Mouse (Mus musculus) brain, embryonic 18.5 days (tissue): ENCODE data around the gene Tbcel.

Experiments
- DNase-seq: peaks from one replicate; pipeline ENCODE4 v3.0.0-alpha.2; 2012; ENCODE audit warnings: low read depth, low spot score

Tbcel gene

GRCm38 (mm10) chr9:42442100-42442499, 65.5 kb downstream of the Tbcel start:
- DNase-seq = no peak

GRCm38 (mm10) chr9:42441234-42441633, 66.4 kb downstream of the Tbcel start:
- DNase-seq = no peak

DNA sequence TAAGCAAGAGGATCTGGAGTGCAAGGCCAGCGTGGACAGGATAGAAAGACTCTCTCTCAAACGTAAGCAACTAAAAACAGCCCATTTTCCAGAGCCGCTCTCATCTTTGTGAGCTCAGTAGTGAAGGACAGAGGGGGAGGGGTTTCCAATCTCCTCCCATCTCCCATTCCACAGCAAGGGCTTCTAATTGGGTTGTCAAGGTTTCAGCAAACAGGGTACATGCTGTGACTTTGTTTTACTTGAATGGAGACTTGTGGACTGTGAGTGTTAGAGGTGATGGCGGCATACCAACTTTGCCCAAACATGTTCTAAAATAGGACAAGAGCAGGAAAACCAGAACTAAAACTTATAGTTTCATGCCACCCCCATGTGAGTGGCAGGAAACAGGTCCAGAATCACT, 68.2 kb downstream of the Tbcel start:
- DNase-seq = peak; percentile 6

GRCm38 (mm10) chr9:42432155-42432554, 75.5 kb downstream of the Tbcel start:
- DNase-seq = no peak

DNA sequence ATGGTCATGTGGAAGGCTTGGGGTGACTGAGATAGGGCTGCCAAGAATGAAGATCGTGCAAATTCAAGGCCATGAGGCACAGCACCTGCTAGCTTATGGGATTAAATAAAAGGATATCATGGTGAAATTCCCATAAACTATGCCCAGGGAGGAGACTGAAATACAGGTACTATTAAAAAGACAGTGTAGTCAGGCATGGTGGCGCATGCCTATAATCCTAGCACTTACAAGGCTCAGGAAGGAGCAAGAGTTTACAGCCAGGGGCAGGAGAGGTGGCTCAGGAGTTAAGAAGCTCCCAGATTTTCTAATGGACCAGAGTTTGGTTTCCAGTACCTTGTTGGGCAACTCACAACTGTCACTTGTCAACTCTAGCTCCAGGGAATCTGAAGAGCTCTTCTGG, 76.0 kb downstream of the Tbcel start:
- no peak for DNase-seq

DNA sequence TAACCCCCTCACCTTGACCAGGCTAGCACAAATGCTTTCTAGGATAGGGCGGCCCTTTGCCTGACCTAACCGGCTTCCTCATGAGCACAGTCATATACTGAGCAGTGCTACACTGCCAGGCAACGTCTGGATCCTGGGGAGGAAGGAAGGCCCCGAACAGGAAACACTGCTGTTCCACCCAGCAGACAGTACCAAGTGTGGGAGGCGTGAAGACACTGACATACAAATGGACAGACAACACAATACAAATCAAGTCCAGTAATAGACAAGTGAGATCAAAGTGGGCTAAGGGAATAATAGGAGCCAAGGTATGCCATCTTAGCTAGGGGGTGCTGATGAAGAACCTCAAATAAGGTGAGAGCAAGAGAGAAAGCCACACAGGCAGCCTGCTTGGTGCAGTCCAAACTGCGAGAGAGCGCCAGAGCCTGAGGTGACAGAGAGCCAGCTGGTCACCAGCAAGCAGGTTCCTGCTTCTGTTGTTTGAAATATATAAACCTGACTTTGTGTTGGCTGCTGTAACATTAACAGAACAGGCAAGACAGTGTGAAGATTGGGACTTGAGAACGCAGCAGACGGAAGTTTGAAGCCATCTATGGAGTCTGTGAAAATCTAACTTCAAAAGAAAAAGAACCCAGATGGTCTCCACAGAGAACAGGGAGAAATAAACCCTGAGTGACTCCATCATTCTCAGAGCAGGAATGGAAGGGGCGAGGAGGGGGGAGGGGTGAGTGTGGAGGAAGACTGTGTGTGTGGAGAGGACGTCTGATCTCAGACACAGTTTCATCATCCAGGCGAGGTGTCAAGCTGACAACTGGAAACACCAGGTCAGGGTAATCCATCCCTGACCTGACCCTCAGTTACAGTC, 79.3 kb downstream of the Tbcel start:
- no peak for DNase-seq

GRCm38 (mm10) chr9:42426661-42427358, 80.8 kb downstream of the Tbcel start:
- no peak for DNase-seq

- no peak for DNase-seq
Observed at GRCm38 (mm10) chr9:42423649-42424048, 84.0 kb downstream of the Tbcel start.

DNA sequence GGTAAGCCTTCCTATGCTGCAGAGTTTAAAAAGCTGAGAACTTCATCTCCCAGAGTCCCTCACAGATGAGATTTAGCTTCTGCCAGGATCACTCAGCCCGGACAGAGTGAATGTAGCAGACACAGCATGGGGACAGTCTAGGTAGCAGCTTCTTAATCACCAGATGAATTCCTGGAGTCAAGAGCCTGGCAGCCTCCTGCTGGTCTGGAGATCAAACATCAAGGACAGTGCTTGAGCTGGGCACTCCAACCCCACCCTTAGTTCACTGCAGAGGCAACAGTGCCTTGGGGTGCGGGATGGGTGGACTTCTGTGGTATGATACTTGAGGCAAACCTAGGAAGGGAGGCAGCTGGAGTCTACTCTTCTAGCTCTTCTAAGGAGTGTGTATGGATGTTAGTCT, 87.9 kb downstream of the Tbcel start:
- DNase-seq = no peak

DNA sequence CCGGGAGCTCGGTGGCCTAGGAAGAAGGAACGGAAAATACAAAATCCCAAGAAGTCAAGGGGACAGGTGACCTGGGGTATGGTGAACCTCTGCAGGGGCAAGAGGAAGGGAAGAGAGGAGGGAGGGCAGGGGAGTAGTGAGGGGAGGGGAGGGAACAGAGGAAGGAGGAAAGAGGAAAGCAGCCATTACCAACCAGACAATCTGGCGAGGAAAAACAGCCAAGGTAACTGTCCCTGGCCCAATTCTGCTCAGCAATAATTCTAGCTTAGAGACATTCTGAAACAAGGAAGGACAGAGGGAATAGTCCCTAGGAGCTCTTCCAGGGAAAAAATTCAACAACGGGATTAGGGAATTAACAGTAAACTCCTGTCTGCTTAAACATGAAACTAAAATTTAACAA, 88.8 kb downstream of the Tbcel start:
- no peak for DNase-seq

- no peak for DNase-seq
Observed at GRCm38 (mm10) chr9:42417352-42417952, 90.2 kb downstream of the Tbcel start.

DNA sequence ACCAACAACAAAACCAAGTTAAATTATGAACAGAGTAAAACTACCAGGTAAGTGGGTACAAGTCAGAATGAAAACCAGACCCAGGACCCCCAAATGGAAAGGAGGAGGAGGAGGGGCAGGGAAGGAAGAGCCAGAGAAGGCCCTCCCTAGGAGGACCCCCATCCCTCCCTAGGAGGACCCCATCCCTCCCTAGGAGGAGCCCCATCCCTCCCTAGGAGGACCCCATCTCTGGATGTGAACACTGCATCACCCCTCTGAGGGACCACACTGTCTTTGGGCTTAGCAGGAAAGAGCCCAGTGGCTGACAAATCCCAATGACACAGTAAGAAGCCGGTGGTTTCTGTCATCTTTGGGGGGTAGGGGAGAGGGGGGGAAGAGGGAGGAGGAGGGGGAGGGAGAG, 92.4 kb downstream of the Tbcel start:
- no peak for DNase-seq

DNA sequence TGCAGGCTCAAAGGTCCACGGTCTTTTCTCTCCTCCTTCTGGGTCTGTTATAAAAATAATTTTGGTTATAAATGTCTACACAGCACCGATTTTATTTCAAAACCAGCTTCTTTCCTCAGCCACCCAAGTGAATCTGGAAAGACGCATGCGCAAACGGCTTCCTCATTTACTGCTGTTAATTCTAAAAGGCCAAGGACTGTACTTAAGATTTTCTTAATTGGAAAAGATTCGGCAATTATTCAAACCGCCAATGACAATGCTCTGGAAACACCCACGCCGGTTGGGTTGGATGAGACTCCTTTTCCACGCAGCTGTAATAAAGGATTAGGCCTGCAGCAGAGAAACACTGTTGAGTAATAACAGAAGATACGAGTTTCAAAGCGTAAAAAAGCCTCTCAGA, 94.3 kb downstream of the Tbcel start:
- DNase-seq = no peak

DNA sequence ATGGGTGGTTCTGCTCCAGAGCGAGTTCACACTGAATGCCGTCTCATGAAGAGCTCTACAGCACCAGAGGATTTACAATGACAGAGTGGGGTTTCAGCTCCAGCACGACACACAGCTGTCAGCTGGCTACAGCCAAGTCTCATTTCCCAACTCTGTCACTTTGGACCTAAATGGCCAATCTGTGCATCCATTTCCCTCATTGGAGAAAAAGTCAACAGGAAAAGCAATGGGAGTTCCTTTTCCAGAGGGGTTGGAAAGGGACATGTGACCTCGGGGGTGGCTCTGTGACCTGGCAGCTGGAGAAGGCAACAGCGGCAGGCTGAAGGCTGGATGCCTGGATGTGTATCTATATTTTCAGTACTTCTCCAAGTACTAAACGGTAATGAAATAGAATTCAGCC, 96.3 kb downstream of the Tbcel start:
- DNase-seq = no peak

DNA sequence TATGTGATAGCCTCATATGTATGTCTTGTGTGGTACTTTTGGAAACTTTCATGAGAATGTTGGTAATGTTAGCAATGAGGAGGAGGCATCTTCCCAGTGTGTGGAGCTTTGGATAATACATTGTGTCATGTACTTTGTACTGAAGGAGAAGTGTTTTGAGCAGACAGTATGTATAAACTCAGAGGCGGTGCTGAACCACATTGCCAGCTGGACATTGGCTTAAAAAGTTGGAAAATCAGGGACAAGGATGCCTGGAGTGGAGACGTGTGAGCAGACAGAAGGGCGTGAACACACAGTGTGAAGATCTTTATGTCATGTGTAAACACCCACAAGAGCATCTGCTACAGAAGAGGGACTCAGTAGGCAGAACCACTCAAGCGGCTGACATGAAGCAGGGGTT, 101.9 kb downstream of the Tbcel start:
- DNase-seq = no peak

- DNase-seq = no peak
Observed at GRCm38 (mm10) chr9:42401486-42401885, 106.1 kb downstream of the Tbcel start.

- no peak for DNase-seq
Observed at GRCm38 (mm10) chr9:42399829-42400228, 107.8 kb downstream of the Tbcel start, which contains the start of gene Tecta. Tecta (minus strand) TSS chr9:42399929.

GRCm38 (mm10) chr9:42396141-42396540, 111.5 kb downstream of the Tbcel start:
- DNase-seq = no peak

GRCm38 (mm10) chr9:42394903-42395302, 112.7 kb downstream of the Tbcel start:
- no peak for DNase-seq

GRCm38 (mm10) chr9:42394321-42394720, 113.3 kb downstream of the Tbcel start:
- no peak for DNase-seq

DNA sequence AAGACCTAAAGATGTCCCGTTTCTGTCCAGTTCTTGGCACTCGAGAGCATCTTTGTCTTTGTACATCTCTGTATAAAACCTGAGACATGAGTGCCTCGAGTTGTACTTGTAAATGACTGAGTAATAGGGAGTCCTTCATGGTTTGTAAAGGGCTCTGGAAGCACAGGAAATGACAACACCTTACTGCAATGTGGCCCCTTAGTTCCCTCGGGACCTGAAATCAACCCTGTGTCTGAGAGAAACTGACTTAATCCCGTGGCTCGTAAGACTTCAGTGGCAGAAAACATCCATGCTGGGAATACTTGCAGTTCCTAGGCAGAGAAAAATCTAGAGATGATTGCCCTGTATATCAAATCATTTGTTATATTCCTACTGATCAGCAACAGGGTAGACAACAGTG, 114.7 kb downstream of the Tbcel start:
- no peak for DNase-seq

DNA sequence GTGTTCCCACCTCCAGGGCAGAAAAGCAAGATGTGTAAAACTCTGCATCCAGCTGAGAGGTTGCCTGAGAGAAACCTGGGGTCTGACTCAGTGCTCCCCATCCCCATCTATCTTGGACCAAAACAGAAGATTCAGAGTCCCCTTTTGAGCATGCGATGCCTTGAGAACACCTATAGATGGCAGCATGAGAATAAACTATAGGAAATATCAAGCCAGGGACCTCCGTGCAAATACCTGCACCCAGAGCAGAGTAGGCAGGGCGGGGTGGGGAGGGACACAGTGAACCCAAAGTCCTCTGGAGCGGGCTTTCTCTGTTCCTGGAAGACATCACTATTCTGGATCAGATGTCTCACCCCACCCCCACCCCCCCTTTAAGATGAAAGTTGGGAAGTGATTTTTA, 119.1 kb downstream of the Tbcel start:
- DNase-seq = no peak

DNA sequence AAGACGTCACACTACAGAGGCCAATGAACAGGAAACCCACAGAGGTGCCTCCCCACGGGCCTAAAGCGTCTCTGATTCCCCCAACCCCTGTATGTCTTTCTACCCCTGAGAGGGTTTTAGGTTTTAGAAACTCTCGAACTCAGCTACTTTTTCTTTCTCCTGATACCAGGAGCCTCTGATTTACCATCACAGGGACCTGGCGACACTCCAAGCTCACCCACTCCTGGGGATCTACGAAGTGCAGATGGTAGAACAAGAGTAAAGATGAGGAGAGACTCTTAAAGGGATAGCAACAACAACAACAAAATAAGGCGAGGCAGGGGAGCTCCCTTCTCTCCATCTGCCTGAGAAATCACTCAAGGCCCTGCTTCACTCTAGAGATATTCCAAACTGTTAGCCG, 120.6 kb downstream of the Tbcel start:
- DNase-seq = no peak
